Mouse (Mus musculus) gastrocnemius, postnatal 10 days (tissue): ENCODE data around the gene Gm42420. TPM values are rescaled to one million over a fixed set of nuclear protein-coding genes. Genes with fewer than 3 reads are reported as not detected.

Experiments used
- DNase-seq: peaks from one replicate; pipeline ENCODE4 v3.0.0; 2021; ENCODE audit warnings: mixed read lengths
- total RNA-seq, 2 experiments: library from RNA; stranded (reverse); gene quantifications; 2 replicates each; pipeline ENCODE4 v1.2.3; 2021

The Gm42420 gene
- total RNA-seq, 2 experiments from 2014 or later: not detected

GRCm38 (mm10) chr6:39573791-39574554 is 11.6 kb upstream of the Gm42420 start, which contains the start of gene Adck2:
TSS of gene Adck2 (plus strand) at chr6:39573873.
- DNase-seq: peak; percentile 69

DNA sequence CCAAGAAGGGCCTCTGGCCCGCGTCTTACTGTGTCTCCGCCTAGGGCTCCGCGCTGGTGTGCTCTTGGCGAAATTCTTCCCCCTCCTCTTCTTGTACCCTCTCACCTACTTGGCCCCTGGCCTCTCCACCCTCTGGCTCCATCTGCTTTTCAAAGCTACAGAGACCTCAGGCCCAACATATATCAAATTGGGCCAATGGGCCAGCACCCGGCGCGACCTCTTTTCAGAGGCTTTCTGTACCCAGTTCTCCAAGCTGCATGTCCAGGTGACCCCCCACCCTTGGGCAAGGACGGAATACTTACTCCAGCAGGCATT is 11.0 kb upstream of the Gm42420 start:
- no peak for DNase-seq

DNA sequence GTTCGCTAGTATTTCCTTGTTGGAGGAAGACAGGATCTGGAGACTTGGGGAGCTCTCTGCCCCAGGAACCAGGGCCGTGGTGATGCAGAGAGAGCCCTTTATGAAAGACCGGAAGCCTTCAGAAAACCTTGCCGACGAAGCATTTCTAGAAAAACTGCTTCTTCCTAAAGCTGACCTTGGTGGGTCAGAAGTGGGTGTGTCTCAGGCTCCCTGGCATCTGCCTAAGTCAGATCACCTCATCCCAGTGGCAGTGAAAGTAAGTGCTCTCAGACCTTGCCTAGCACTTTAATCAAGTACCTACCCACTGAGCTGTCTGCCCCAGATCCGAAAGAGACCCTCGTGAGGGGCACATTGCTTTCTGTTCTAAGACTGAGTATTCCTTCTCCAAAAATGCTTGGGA is 10.6 kb upstream of the Gm42420 start:
- no peak for DNase-seq

DNA sequence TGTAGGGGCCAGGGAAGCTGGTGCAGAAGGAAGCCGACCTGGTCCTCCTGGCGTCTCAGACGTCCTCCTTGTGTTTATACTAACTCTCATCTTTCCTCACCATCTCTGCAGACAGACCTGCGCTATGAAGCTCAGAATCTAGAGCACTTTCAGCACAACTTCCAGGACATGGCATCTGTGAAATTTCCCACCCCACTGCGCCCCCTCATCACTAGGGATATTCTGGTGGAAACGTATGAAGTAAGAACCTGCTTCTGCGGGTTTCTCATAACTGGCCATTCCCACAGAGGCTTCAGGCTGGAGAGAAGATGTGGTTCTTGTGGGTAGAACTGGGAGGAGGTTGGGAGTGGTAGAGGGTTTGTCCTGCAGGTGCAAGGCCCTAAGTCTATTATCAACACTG is 6.0 kb upstream of the Gm42420 start:
- DNase-seq: no peak

DNA sequence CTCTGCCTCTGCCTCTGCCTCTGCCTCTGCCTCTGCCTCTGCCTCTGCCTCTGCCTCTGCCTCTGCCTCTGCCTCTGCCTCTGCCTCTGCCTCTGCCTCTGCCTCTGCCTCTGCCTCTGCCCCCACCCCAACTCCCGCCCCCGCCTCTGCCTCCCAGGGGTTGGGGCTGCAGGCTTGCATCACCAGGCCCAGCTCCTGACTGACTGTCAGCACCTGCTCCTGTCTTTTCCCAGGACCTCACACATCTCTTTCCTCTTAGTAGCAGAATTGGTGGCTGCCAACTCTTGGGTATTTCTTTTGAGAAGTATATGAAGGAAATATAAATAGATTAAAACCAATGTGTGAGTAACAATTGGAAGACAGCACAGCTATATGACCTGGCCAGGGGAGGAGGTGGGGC is 5.0 kb upstream of the Gm42420 start:
- no peak for DNase-seq

- no peak for DNase-seq
Observed at GRCm38 (mm10) chr6:39581087-39581784, 4.3 kb upstream of the Gm42420 start.

DNA sequence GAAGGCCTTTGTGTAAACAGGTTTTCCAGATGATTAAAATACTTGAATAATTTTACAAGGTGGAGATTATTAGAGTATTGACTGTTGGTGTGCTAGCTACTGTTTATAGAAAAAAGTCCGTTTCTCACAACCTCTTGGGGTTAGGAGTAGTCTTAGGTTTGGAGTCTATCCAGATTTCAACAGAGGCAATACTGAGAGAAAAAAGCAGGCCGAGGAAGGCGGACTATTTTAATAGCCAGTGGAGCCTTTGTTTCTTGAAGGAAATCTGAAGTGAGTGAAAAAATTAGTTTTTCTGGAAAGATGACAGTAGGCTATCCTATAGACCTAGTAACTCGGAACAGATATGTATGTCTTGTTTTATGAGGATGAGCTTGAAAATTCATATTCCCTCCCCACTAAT is 5.9 kb downstream of the Gm42420 start:
- DNase-seq: no peak

DNA sequence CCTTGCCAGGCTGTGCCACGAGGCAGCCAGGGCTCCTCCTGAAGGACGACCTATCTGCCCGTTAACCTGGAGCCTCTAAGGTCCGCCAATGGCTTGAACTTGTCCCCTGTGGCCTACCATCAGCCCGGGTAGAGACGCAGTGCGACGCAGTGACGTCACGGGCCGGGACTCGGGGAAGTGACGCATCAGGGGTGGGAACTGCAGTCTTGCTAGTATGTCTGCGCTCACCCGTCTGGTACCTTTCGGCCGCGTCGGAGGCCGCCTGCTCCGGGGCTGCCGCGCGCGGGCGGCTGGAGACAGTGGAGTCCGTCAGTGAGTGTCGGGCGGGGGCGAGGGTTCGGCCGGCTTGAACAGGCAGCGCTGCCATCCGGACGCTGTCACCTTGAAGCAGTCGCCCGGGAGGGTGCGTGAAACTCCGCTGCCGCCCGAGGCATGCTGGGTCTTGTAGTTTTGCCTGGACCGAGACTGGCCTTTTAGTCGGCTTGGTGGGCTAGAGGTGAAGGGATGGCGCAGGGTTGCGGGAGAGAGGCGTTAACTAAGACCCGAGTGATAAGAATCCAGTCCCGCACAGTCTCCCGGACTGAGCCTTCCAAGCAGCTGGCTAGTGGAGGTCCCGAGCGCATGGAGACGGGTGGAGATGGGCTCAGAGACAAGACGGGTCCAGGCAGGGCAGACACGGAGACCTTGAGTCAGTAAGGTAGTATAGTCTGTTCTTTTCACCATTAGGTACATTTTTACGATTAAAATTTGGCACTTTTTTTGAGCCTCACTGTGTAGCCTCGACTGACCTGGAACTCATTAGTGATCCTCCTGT is 7.1 kb downstream of the Gm42420 start, which contains the start of gene Ndufb2:
Ndufb2 (plus strand) TSS at position 174 of the 814 bp plus-strand sequence.
- peak; percentile 92 for DNase-seq

DNA sequence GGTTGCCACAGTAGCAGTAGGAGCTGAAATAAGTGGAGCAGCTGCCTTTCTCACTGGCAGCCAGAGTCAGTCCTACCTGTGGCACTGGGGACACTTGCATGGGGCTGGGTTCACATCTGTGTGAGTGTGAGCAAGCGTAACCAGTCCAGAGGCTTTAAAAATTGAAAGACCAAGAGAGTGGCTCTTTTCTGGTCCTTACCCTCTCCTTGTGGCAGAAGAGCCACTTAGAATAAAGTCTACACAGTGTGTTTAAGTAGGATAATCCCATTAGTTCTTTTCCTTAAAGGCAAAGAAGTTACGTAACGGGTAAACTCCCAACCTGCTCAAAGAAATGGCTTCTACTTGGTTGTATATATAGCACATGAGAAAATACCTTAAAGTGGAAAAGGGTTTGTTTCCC is 15.3 kb downstream of the Gm42420 start:
- DNase-seq: no peak

DNA sequence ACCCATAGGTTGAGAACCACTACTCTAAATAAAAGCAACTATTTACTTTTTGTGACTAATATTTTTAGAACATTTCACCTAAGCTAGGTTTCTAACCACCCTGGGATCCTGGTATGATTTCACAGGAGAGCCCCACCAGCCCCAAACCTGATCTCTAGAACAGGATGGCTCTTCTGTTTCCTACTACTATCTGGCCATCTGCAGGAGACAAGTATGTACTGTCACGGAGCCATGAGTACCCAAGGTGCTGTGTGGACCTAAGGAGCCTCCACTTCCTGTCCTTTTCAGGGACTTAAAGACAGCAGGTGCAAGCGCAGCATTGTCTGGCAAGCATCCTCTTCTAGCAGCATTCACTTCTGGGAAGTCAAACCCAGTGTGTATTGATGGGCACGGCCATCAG is 16.3 kb downstream of the Gm42420 start:
- DNase-seq: no peak

DNA sequence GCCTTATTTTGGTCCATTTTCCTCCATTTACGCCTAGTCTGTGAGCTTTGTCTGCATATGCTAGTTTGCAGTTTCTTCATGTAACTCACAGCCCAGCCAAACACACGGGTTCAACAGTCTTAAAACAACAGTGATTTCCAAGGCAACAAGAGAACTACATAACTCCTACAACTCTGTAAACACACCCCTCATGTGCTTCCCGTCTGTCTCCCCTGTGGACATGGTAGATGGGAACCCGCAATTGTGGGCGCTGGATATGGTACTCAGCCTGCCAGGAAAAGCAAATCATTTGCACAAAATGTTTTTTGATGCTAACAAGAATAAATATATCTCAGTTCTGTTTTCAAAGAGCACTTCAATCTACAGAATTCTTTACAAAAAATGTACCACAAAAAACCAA is 19.0 kb downstream of the Gm42420 start:
- no peak for DNase-seq

DNA sequence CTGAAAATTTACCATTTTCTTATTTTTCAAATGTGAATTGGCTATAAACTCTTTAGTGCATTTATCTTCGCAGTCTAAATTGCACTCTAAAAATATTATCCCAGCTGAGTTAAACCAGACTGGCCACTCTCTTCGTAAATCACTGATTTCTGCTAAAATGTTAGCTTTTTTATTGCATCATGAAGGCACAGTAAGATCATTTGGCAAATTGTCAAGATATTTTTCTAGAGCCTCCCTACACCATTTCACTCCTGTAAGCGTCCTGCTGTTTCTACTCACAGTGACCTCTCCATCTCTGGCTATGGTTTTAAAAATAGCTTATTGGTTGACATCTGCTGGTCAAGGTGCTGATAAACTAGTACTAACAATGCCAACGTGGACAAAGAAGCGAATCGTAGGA is 20.5 kb downstream of the Gm42420 start:
- no peak for DNase-seq

DNA sequence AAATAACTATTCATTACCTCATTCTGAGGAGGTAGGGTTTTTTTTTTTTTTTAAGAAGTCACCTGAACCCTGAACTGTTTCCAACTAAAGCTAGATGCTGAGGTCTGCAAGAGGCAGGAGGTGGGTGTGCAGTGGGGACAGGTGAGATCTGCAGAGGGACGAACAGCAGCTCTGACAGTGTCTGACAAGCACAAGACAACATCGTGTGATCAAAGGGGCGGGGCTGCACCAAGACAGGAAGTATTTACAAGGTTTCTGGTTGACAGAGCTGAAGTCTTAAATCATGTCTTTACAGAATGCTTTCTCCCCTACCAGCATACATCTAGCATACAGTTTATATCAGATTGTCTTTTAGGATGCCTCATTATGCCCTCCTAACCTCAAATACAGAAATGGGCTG is 21.3 kb downstream of the Gm42420 start:
- no peak for DNase-seq

GRCm38 (mm10) chr6:39607365-39607764 is 21.8 kb downstream of the Gm42420 start:
- no peak for DNase-seq

GRCm38 (mm10) chr6:39610207-39610606 is 24.7 kb downstream of the Gm42420 start:
- DNase-seq: no peak

DNA sequence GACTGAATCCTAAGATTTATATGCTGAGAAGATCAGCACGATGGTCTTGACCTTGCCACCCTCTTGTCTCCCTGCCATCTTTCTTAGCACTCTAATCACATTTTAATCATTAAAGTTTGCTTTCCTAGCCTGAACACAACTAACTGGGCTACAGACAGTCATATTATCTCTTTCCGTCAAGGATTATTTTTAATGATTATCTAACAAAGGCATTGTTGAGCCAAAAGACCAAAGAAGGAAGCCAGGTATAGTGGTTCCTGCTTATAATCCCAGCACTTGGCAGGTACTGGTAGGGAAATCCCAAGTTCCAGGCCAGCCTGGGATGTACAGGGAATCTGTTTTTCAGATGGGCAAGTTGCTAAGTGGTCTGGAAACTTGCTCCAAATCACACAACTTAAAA is 25.7 kb downstream of the Gm42420 start:
- no peak for DNase-seq

Other genes starting within 250 kb of the Gm42420 start
- 10 to 100 TPM; 21.0 to 32.2 TPM for gene Slc37a3, start 208.1 kb upstream of the Gm42420 start, total RNA-seq
- gene Rab19, start 204.6 kb upstream of the Gm42420 start, total RNA-seq: under 1 TPM in 1 of 2 experiments, not detected in 1; 0.16 TPM
- gene Mkrn1, start 165.3 kb upstream of the Gm42420 start, total RNA-seq: 10 to 100 TPM; 30.4 to 31.8 TPM
- 10 to 100 TPM; 15.4 to 19.9 TPM for gene Dennd2a, start 27.9 kb upstream of the Gm42420 start, total RNA-seq
- gene Adck2, start 11.9 kb upstream of the Gm42420 start, total RNA-seq: 10 to 100 TPM in 1 of 2 experiments, 1 to 10 TPM in 1; 6.2 to 12.5 TPM
- 100 to 1,000 TPM; 263 to 317 TPM for gene Ndufb2, start 6.8 kb downstream of the Gm42420 start, total RNA-seq
- gene Braf, start 139.7 kb downstream of the Gm42420 start, total RNA-seq: 10 to 100 TPM; 10.2 to 14.1 TPM
- gene Mrps33, start 225.2 kb downstream of the Gm42420 start, total RNA-seq: 10 to 100 TPM; 57.4 to 61.1 TPM